Mouse (Mus musculus): ENCODE measurements at regions not wholly inside any gene's neighbourhood (a gene's known extent, or its start where the extent isn't known, plus 50 kb on each side); places are given as distances from the start of the nearest gene placed in this dataset.
"Not testable (repeated sequence)": the region's sequence is repeated elsewhere in the genome, so short reads cannot be mapped to it uniquely, and the experiment has no call there.

GRCm38 (mm10) chr4:61998366-61998765 lies 55.6 kb downstream of the Mup20 start:
- DNase-seq (ENCODE audit: low spot score): peak; percentile 43
- H3K4me3 ChIP-seq: no peak overlapping the region
- no peaks in the 10 kb centered on the region for H3K4me1 ChIP-seq
- H3K9me3 ChIP-seq (replicated peaks): no peaks in the 10 kb centered on the region
- H3K27me3 ChIP-seq (ENCODE audit: low read depth, poor library complexity, severe bottlenecking): no peaks in the 10 kb centered on the region
- H3K36me3 ChIP-seq: no peaks in the 10 kb centered on the region
- WGBS: 30% methylated on average over 4 of the region's 4 CpGs
- H3K27ac ChIP-seq: no peak overlapping the region

GRCm38 (mm10) chr4:61989941-61990340 lies 64.0 kb downstream of the Mup20 start:
- H3K36me3 ChIP-seq; H3K4me3 ChIP-seq; H3K4me1 ChIP-seq; H3K27ac ChIP-seq; DNase-seq (ENCODE audit: low spot score); H3K9me3 ChIP-seq (replicated peaks); H3K27me3 ChIP-seq (ENCODE audit: low read depth, poor library complexity, severe bottlenecking): not testable (repeated sequence)

- Histone ChIP-seq H3K4me1 (no peaks in the 10 kb centered on the region), H3K4me3 (no peak overlapping the region), H3K27ac (no peak overlapping the region), H3K36me3 (no peaks in the 10 kb centered on the region), H3K27me3 (ENCODE audit: low read depth, poor library complexity, severe bottlenecking) (no peaks in the 10 kb centered on the region), H3K9me3 (replicated peaks) (no peaks in the 10 kb centered on the region)
- WGBS: 96% methylated on average over 7 of the region's 7 CpGs
- no peak for DNase-seq (ENCODE audit: low spot score)
Observed at GRCm38 (mm10) chr4:61976159-61976558, 77.8 kb downstream of the Mup20 start.

GRCm38 (mm10) chr4:61973236-61973635 lies 80.7 kb downstream of the Mup20 start:
- H3K27me3 ChIP-seq (ENCODE audit: low read depth, poor library complexity, severe bottlenecking): no peaks in the 10 kb centered on the region
- 59% methylated on average over 2 of the region's 2 CpGs for WGBS
- H3K4me1 ChIP-seq: no peaks in the 10 kb centered on the region
- DNase-seq (ENCODE audit: low spot score): peak; percentile 46
- H3K27ac ChIP-seq: no peak overlapping the region
- H3K36me3 ChIP-seq: no peaks in the 10 kb centered on the region
- H3K9me3 ChIP-seq (replicated peaks): no peaks in the 10 kb centered on the region
- no peak overlapping the region for H3K4me3 ChIP-seq

- DNase-seq (ENCODE audit: low spot score): no peak
- Histone ChIP-seq H3K9me3 (replicated peaks) (no peaks in the 10 kb centered on the region), H3K27ac (no peak overlapping the region), H3K4me1 (no peaks in the 10 kb centered on the region), H3K36me3 (no peaks in the 10 kb centered on the region), H3K4me3 (no peak overlapping the region), H3K27me3 (ENCODE audit: low read depth, poor library complexity, severe bottlenecking) (no peaks in the 10 kb centered on the region)
- 91% methylated on average over 1 of the region's 1 CpGs for WGBS
Observed at GRCm38 (mm10) chr4:61969691-61970090, 84.3 kb downstream of the Mup20 start.

- 89% methylated on average over 6 of the region's 6 CpGs for WGBS
- not testable (repeated sequence) for DNase-seq (ENCODE audit: low spot score); H3K4me1 ChIP-seq; H3K4me3 ChIP-seq; H3K27me3 ChIP-seq (ENCODE audit: low read depth, poor library complexity, severe bottlenecking); H3K36me3 ChIP-seq; H3K27ac ChIP-seq; H3K9me3 ChIP-seq (replicated peaks)
Observed at GRCm38 (mm10) chr4:61967674-61968073, 86.3 kb downstream of the Mup20 start.

- H3K27me3 ChIP-seq (ENCODE audit: low read depth, poor library complexity, severe bottlenecking): no peaks in the 10 kb centered on the region
- H3K27ac ChIP-seq: no peak overlapping the region
- no peaks in the 10 kb centered on the region for H3K36me3 ChIP-seq
- DNase-seq (ENCODE audit: low spot score): no peak
- H3K4me1 ChIP-seq: no peaks in the 10 kb centered on the region
- no peak overlapping the region for H3K4me3 ChIP-seq
- no peaks in the 10 kb centered on the region for H3K9me3 ChIP-seq (replicated peaks)
Observed at GRCm38 (mm10) chr4:61962315-61962714, 91.6 kb downstream of the Mup20 start.
